Mouse (Mus musculus) gastrocnemius, adult 2 months (tissue): ENCODE measurements around the gene Gpc1. TPM values are rescaled to one million over a fixed set of nuclear protein-coding genes. Genes with fewer than 3 reads are reported as not detected.

Experiments used
- DNase-seq: peaks from one replicate; pipeline ENCODE4 v3.0.0; 2022
- H3K27ac ChIP-seq: fragments of 200-600 bp; 2 replicates; pipeline ENCODE4 v1.8.1; 2022; ENCODE audit warnings: mild to moderate bottlenecking
- H3K4me3 ChIP-seq: fragments of 200-600 bp; 2 replicates; pipeline ENCODE4 v1.8.1; 2022; ENCODE audit warnings: mild to moderate bottlenecking, moderate library complexity
- CTCF ChIP-seq: fragments of 200-600 bp; IDR thresholded peaks from 2 replicates; pipeline ENCODE4 v1.8.1; 2022; ENCODE audit warnings: antibody characterized with exemption, mild to moderate bottlenecking, moderate library complexity
- intact Hi-C: fragments of 180-260 bp; cut with DNase I; formaldehyde crosslinking; loops from one replicate; pipeline ENCODE4 v1.15.1; 2025
- total RNA-seq, 2 experiments: library from RNA; stranded (reverse); gene quantifications; 2 replicates each; pipeline ENCODE4 v1.2.3; 2021

Gpc1 gene
- total RNA-seq, 2 experiments from 2014 or later = 214 to 256 TPM

DNA sequence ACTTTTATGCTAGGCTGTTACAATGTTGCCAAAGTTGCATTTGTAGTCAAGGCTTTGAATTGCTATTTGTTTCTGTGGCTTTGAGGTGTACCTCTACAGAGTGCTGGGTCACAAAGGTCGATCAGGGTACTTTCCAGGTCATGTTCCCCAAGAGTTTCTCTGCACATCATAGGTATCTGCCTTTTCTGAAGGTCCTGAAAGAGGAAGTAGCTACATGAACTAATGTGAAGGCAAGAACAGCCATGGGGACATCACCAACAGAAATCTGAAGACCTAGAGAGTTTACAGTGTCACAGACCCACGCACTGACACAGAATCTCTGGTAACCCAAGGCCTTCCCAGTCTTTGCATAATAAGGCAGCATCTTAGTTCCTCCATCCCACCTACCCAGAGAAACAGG, 25.6 kb upstream of the Gpc1 start:
- no peak for TF ChIP-seq CTCF
- Histone ChIP-seq H3K27ac (no peak overlapping the region), H3K4me3 (no peak overlapping the region)
- intact Hi-C loops = no loop called here
- no peak for DNase-seq

DNA sequence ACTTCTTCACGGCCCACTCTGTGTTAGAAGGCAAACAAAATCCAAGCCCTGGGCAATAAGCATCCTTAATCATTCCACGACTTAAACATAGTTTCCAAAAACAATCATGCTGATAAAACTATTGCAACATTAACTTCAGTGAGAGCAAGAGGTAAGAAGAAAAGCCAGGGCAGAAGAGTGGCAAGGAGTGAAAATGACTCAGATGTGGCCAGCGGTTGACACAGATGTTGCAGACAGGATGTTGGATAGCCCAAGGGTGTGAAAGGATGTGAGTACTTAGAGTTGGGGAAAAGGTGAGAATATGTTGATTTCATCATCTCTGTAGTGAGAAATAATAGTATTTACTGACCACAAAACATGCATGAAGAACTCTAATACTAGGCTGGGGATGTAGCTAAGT, 24.7 kb upstream of the Gpc1 start:
- intact Hi-C loops = no loop called here
- TF ChIP-seq CTCF = no peak
- DNase-seq = no peak
- Histone ChIP-seq H3K4me3 (no peak overlapping the region), H3K27ac (no peak overlapping the region)

DNA sequence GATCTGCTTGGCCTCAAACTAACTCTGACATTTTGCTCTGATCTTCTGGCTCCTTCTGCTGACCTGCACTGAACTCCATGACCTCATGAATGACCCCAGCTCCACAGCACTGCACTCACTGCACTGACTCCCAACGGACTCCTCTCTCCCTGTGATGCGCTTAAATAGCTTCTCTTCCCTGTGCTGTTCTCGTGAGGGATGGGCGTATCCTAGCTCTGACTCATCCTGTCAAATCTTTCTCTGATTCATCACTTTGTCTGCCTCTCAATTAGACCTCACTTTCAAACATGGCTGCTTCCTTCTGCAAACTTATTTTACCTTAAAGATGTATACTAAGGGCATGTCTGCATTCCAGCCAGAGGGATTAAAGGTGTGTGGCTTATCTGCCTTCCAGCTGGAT, 21.8 kb upstream of the Gpc1 start:
- Histone ChIP-seq H3K27ac (no peak overlapping the region), H3K4me3 (no peak overlapping the region)
- DNase-seq = no peak
- intact Hi-C loops = no loop called here
- no peak for TF ChIP-seq CTCF

DNA sequence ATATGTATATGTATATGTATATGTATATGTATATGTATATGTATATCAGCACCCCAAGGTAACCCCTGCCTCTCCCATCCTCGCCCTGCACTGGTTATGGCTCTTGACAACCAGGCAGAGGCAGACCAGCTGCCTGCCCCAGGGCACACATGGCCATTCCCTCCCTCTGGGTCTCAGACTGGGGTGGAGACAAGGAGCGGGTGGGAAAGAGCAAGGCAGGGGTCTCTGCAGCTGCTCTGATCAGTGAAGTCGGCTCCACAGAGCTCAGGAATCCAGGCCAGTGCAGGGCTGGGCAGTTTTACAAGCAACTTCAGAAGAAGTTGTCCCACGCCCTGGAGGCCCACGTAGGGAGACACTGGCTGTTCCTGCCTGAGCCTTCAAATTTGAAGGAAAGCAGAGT, 17.1 kb upstream of the Gpc1 start:
- DNase-seq = no peak
- Histone ChIP-seq H3K27ac (no peak overlapping the region), H3K4me3 (no peak overlapping the region)
- TF ChIP-seq CTCF = no peak
- intact Hi-C loops = no loop called here

DNA sequence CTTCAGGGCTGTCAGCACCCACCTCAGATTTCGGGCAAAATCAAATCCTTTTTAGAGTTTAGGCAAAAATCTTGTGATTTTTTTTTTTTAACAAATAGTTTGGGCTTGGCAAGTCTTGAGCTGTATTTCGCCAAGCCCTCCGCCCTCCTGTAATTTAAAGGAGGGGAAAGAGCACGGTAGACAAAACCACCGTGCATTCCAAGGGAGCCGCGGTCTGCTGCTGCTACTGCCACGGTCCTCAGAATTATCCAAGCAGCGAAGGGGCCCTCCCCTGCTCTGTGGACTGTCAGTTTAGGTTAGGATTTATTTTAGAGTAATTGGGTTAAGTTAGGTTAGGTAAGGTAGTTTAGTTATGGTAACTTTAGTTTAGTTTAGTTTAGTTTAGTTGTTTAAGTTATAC, 16.3 kb upstream of the Gpc1 start:
- no peak for DNase-seq
- no peak overlapping the region for H3K27ac ChIP-seq
- H3K4me3 ChIP-seq = no peak overlapping the region
- intact Hi-C loops = no loop called here
- no peak for TF ChIP-seq CTCF

DNA sequence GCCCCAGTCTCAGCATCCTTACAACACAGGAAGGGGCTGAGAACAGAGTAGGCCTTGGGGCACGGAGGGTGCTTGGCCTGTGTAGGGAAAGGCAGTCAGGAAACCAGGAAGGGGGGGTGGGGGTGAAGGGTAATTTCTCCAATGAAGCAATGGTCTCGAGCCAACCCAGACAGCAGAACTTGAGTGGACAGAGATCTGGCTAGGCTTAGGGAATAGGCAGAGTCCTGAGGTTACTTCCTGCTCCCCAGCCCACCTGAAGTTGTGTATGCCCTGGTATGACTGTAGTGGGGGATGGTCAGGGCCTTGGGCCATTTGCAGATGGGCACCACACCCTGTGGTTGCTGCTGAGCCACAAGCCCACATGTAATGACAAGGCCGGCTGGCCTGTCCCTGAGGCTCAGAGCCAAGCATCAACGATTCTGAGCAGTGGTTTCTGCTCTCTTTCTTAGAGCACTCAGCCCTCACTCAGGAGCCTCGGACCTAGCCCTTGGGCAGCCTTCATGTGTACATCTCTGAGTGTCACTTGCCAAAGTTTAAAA, 15.6 kb upstream of the Gpc1 start:
- DNase-seq = no peak
- no peak for TF ChIP-seq CTCF
- Histone ChIP-seq H3K4me3 (no peak overlapping the region), H3K27ac (no peak overlapping the region)
- intact Hi-C loops = no loop called here

DNA sequence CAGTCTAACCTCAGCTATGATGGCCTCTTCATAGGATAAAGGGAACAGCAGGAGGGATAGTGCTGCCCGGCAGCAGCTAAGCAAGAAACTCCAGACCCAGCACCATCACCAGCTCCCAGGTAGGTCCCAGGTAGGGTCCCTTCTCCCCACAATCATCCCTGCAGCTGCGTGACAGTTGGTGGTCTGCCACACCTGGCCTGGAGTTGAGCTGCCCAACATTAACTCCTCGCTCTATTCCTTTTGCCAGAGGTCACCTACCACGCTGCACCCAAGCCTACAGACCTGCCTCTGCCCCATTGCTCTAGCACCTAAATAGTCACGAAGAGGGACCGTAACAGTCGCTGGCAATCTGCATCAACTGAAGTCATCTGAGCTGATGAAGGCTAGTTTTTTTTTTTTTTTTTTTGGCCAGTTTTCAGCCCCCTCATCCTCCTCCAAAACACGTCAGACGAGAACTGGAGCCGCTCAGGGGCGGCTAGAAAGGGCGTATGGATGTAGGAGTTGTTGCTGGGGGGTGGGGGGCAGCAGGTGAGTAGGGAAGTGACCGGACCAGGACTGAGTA, 738 bp upstream of the Gpc1 start:
- no peak for DNase-seq
- no peak for TF ChIP-seq CTCF
- Histone ChIP-seq H3K27ac (peak overlapping the region; percentile 99), H3K4me3 (peak overlapping the region; percentile 82)
- intact Hi-C loops = loop anchor here (2.0 kb wide), 1 partner anchor 56 kb away; no protein-coding TSS in a partner anchor

DNA sequence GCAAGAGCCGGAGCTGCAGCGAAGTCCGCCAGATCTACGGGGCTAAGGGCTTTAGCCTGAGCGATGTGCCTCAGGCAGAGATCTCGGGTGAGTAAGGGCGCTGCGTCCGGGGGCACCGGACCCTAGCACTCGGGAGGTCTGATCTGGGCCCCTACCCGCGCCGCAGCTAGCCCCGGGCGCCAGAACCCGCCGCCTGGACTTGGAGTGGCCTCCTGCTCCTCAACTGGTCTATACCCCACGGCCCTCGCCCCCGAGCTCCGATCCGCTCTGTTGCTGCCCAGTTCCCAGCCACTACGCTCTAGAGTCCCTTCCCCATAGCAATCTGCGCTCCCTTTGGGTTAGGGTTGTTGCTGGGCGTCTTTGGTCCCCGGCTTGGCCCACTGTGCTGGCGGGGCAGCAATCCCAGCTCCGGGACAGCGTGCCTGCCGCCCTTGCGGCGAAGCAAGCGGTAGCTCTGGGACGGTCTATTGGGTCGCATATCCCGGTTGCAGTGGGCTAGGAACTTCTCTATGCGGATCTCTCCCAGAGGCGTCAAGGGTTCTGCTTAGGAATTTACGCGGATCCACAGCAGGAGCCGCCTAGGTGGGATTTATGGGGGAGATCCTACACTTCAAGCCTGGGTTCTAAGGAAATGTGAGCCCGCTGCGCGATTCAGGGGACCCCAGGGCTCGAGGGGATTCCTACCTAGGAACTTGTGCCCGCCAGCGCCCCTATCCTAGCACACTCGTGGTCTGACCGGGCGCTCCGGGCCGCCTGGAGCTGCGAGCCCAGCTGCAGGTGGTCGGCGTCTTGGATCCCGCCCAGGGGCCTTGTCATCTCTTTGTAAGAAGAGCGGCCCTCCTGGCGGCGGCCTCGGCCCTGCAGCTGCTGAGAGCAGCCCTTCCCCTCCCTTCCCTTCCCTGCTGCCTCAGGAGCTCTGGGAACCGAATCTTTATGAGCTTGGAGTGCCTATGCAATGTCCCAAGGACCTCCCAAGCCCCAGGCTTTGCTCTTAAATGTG, 866 bp downstream of the Gpc1 start:
- peak; percentile 14; the same call in 1 of the 2 replicates for TF ChIP-seq CTCF
- DNase-seq = peak; percentile 90
- peak overlapping the region; percentile 82 for H3K4me3 ChIP-seq
- intact Hi-C loops = loop anchor here (1.0 kb wide), 1 partner anchor 184 kb away; the partner anchor contains the start of gene Otos
- H3K27ac ChIP-seq = peak overlapping the region; percentile 99

DNA sequence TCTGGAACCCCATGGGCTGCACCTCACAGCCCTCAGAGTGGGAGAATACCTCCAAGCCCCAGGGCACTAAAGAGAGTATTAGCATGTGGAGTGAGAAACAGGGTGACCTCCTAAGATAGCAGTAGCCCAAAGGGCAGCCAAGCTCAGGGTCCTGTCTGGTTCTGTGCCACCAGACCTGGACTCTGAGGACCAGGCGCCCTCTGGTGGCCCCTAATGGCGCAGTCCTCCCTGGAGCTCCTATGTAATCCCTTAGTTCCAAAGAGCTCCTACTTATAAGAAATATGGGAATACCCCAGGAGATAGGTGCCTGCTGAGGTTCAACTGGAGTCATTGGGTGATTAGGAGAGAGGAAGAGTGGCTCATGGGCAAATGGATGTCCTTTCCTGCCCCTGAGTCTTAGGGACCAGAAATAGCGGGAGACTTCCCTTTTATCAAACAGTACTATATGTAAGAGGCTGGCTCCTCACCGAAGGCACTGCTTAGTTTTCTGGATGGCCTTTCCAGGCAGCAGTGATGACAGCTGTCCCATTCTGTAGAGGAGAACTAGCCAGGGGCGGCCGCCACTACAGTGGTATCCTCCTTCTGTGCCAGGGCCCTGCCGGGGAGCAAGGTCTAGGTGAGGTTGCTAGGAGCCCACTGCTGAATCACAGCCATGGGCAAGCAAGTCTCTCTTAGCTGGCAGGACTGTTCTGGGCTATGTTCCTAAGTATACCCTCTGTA, 2.7 kb downstream of the Gpc1 start:
- peak; percentile 97 for TF ChIP-seq CTCF
- Histone ChIP-seq H3K27ac (peak overlapping the region; percentile 99), H3K4me3 (peak overlapping the region; percentile 82)
- peak; percentile 91 for DNase-seq
- intact Hi-C loops = loop anchor here (1.0 kb wide), 2 partner anchors 136 to 186 kb away; partner anchors contain the start of gene Otos

DNA sequence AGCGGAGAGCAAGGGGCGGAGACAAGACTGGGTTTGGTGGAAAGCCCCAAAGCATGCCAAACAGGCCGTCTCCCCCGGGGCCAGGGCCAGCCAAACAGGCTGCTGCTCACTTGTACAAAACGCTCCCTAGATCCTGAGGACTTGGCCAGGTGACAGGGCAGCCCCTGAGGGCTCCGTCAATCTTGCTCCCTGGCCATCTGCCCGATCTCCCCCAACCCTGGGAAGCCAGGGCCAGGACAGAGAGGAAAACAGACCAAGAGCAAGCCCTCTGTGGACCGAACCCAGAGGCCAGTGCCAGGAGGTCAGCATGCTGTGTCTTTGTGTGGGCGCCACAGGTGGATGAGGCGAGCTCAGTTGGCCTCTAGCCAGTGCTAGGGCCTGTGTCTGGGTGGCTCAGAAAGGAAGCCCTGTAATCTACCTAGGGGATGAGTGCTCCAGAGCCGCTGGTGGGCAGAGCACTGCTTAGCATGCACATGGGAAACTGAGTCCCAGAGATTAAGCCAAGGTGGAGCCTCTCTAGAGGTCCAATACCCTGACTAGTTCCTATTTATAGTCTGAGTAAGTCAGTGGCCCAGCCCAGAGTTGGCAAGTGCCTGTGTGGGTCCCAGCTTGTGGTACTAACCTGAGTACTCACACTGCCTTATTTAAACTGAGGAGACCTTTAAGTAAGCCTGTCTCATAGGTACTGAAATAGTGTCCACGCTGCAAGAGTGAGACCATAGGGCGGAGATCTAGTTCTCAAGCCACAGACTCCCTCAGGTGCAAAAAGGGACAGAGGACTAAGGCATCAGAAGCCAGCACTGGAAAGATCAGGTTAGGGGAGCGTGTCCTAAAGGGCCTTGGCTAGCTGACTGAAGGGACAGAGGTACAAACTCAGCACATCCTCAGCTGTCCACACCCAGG, 6.7 kb downstream of the Gpc1 start:
- Histone ChIP-seq H3K27ac (peak overlapping the region; percentile 99), H3K4me3 (peak overlapping the region; percentile 53)
- peak; percentile 81 for DNase-seq
- TF ChIP-seq CTCF = no peak
- intact Hi-C loops = no loop called here

DNA sequence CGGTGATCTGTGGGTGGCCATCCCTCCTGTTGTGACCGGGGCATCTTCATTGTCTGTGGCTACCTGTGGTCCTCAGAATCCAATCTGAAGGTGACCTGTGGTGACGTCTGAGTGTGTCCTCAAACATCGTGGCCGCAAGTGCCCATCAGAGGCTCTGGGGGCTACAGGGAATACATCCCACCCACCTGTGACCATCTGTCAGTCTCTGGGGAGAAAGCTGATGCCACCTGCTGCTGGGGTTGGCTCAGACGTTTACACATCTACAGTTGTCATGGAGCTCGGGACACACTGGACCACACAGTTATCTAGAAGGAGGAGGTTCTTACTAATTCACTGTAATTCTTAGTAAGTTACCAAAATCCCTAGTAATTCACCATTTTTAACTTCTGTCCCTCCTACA, 7.8 kb downstream of the Gpc1 start:
- Histone ChIP-seq H3K4me3 (peak overlapping the region; percentile 22; the same call in 1 of the 2 replicates), H3K27ac (peak overlapping the region; percentile 99)
- no peak for TF ChIP-seq CTCF
- intact Hi-C loops = no loop called here
- DNase-seq = peak; percentile 30
